Mouse (Mus musculus): ENCODE data around the gene Chst11. TPM values are rescaled to one million over a fixed set of nuclear protein-coding genes. Genes with fewer than 3 reads are reported as not detected.

The Chst11 gene
- polyA plus RNA-seq, 1 experiment, result 25.0 TPM

- Histone ChIP-seq H3K27ac (ENCODE audit: insufficient read depth, low read length) (0 out of 2 replicates have a peak overlapping the region, but pooled peaks have one; percentile 14), H3K4me3 (ENCODE audit: insufficient read depth, low read length) (no peak overlapping the region), H3K4me1 (ENCODE audit: control insufficient read depth, insufficient read depth, low read length) (no peaks in the 10 kb centered on the region)
- TF ChIP-seq POLR2A (IDR thresholded peaks at IDR 0.05; ENCODE audit: extremely low read depth, insufficient read depth, low read length) (no peak), CTCF (IDR thresholded peaks at IDR 0.05; ENCODE audit: extremely low read depth, insufficient read depth, low read length) (no peak)
These were observed 154.0 kb downstream of the Chst11 start for GRCm38 (mm10) chr10:83139276-83139675.

DNA sequence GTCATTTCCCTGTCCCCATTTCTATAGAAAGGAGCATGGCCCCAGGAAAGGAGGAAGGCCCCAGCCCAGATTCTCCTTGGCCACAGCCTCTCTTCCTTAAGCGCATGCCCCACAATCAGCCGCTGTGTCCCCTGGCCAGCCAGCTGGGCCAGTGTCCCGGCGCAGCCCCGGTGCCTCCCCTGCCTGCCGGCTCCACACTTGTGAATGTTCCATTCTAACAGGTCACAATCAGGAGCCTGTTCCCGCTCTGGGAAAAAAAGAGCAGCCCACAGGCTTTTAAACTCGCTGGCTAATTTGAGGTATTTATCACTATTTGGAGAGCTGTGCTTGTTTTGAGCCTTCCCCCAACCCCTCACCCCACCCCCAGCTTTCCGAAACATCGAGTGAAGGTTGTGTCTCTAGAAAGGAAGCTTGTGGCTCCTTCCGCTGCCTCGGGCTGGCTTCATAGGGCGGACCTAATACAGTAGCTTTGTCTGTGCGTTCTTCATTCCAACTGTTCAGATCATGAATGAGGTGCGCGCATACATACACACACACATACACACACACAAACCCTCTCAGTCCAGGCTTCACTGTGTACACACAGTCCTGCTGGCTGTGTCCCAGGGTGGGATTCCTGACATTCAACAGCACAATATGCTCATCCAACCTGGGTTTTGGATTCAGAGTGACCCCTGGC, 155.1 kb downstream of the Chst11 start:
- Histone ChIP-seq H3K4me1 (ENCODE audit: control insufficient read depth, insufficient read depth, low read length) (no peaks in the 10 kb centered on the region), H3K27ac (ENCODE audit: insufficient read depth, low read length) (peak overlapping the region; percentile 58)
- TF ChIP-seq POLR2A (IDR thresholded peaks at IDR 0.05; ENCODE audit: extremely low read depth, insufficient read depth, low read length) (no peak), CTCF (IDR thresholded peaks at IDR 0.05; ENCODE audit: extremely low read depth, insufficient read depth, low read length) (no peak)

DNA sequence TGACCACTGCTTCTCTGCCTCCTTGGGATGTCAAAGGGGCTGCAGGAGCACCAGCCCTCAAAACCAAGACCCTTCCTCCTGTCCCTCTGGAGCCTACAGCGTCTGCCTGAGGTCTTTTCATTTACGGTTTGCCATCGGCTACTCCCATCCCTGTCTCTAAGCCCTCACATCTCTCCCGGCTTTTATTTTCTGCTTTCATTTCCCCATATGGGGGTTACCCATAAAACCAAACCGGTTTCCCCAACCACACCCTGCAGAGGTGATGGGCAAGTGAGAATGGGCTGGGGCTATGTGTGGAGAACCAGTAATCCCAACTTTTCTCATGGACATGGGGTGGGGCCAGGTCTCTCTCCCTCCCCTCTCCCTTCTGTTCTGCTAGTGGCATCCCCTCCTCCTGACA, 156.1 kb downstream of the Chst11 start:
- no peak overlapping the region for H3K27ac ChIP-seq (ENCODE audit: insufficient read depth, low read length)
- TF ChIP-seq CTCF (IDR thresholded peaks at IDR 0.05; ENCODE audit: extremely low read depth, insufficient read depth, low read length), result no peak
- TF ChIP-seq POLR2A (IDR thresholded peaks at IDR 0.05; ENCODE audit: extremely low read depth, insufficient read depth, low read length), result no peak
- H3K4me1 ChIP-seq (ENCODE audit: control insufficient read depth, insufficient read depth, low read length), result no peaks in the 10 kb centered on the region
- H3K4me3 ChIP-seq (ENCODE audit: insufficient read depth, low read length), result no peak overlapping the region

More for the DNA sequence above, 155.1 kb downstream of the Chst11 start:
- H3K4me3 ChIP-seq (ENCODE audit: insufficient read depth, low read length), result no peak overlapping the region

- Histone ChIP-seq H3K4me3 (ENCODE audit: insufficient read depth, low read length) (no peak overlapping the region), H3K27ac (ENCODE audit: insufficient read depth, low read length) (no peak overlapping the region), H3K4me1 (ENCODE audit: control insufficient read depth, insufficient read depth, low read length) (no peaks in the 10 kb centered on the region)
- TF ChIP-seq CTCF (IDR thresholded peaks at IDR 0.05; ENCODE audit: extremely low read depth, insufficient read depth, low read length) (no peak), POLR2A (IDR thresholded peaks at IDR 0.05; ENCODE audit: extremely low read depth, insufficient read depth, low read length) (no peak)
These were observed 157.8 kb downstream of the Chst11 start for GRCm38 (mm10) chr10:83143049-83143448.

DNA sequence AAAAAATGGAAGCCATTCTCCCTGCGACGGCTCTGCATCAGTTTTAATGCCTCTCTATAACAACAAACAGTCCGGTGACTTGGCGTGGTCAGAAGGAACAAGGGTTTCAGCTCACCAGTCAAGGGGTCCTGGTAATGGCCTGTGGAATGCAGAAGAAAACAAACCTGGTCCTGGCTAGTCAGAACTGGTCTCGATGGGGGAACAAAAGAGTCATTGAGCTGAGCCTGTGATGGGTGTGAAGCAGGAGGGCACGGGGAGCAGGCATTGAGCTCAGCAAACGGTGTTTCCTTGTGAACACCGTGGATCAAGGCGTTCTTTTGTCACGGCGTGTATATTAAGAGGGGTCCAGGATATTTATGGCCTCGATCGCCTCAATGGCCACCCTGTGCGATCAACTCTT, 160.5 kb downstream of the Chst11 start:
- Histone ChIP-seq H3K27ac (ENCODE audit: insufficient read depth, low read length) (no peak overlapping the region), H3K4me3 (ENCODE audit: insufficient read depth, low read length) (no peak overlapping the region), H3K4me1 (ENCODE audit: control insufficient read depth, insufficient read depth, low read length) (peaks cover 3% of the 10 kb centered on the region; the same call in 1 of the 2 replicates)
- TF ChIP-seq CTCF (IDR thresholded peaks at IDR 0.05; ENCODE audit: extremely low read depth, insufficient read depth, low read length) (no peak), POLR2A (IDR thresholded peaks at IDR 0.05; ENCODE audit: extremely low read depth, insufficient read depth, low read length) (no peak)

DNA sequence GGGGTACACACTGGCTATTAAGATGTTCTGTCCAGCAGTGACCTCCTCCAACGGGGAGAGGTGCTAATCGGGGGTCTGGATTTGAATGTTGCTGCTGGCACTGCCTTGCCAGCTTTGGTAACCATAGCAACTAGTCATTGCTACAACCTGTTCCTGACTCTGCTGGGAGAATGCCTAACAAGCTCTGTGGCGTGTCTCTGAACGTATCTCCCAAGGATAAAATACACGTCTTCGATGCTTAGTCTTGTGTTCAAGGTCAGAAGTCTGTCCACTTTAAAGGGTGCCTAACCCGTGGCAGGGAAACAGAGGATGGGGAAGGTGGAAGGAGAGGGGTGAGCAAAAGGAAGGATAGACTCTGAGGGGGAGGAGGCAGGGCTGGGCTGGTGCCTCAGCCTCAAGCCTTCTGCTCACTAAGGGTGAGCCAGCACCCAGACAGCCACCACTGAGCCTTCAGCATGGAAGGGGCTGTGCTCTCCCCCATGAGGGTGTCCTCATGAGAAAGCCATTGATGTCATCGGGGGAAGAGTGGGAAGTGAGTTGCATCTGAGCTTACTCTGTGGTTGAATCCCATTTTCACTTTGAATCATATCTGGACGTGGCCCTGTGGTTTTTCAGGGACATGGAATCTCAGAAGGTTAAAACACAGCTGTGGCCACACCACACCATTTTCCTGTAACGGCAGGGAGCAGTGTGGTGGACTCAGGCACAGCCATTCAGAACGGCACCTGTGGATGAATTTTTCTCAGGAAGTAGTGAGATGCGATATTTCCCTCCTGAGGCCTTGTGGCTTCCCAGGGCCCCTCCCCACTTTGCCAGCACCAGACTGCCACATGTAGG, 164.3 kb downstream of the Chst11 start:
- H3K4me3 ChIP-seq (ENCODE audit: insufficient read depth, low read length), result no peak overlapping the region
- H3K27ac ChIP-seq (ENCODE audit: insufficient read depth, low read length), result no peak overlapping the region
- H3K4me1 ChIP-seq (ENCODE audit: control insufficient read depth, insufficient read depth, low read length), result peaks cover 3% of the 10 kb centered on the region; the same call in 1 of the 2 replicates
- TF ChIP-seq CTCF (IDR thresholded peaks at IDR 0.05; ENCODE audit: extremely low read depth, insufficient read depth, low read length) (no peak), POLR2A (IDR thresholded peaks at IDR 0.05; ENCODE audit: extremely low read depth, insufficient read depth, low read length) (no peak)

- Histone ChIP-seq H3K4me1 (ENCODE audit: control insufficient read depth, insufficient read depth, low read length) (peaks cover 3% of the 10 kb centered on the region; the same call in 1 of the 2 replicates), H3K4me3 (ENCODE audit: insufficient read depth, low read length) (no peak overlapping the region), H3K27ac (ENCODE audit: insufficient read depth, low read length) (no peak overlapping the region)
- TF ChIP-seq POLR2A (IDR thresholded peaks at IDR 0.05; ENCODE audit: extremely low read depth, insufficient read depth, low read length), result no peak
- no peak for TF ChIP-seq CTCF (IDR thresholded peaks at IDR 0.05; ENCODE audit: extremely low read depth, insufficient read depth, low read length)
These were observed 165.3 kb downstream of the Chst11 start for GRCm38 (mm10) chr10:83150587-83150986.

DNA sequence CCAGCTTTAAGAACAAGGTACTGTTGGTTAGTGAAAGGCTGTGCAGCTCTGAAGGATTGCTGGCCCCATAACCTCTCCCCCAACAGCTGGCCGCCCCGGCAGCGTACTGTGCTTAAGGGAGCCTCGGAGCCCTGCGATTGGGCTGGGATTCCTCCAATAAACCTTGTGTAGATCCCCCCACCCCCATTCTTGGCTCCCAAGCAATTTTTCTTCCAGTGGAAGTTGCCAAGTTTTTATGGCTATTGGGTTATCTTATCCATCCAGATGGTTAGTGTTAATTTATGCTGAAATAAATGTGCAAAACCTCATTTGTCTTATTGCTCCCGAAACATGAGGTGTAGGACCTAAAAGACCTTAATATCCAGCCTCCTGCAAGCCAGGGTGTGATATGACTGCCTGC, 166.1 kb downstream of the Chst11 start:
- Histone ChIP-seq H3K27ac (ENCODE audit: insufficient read depth, low read length) (no peak overlapping the region), H3K4me3 (ENCODE audit: insufficient read depth, low read length) (no peak overlapping the region), H3K4me1 (ENCODE audit: control insufficient read depth, insufficient read depth, low read length) (peaks cover 3% of the 10 kb centered on the region; the same call in 1 of the 2 replicates)
- TF ChIP-seq POLR2A (IDR thresholded peaks at IDR 0.05; ENCODE audit: extremely low read depth, insufficient read depth, low read length) (no peak), CTCF (IDR thresholded peaks at IDR 0.05; ENCODE audit: extremely low read depth, insufficient read depth, low read length) (no peak)

DNA sequence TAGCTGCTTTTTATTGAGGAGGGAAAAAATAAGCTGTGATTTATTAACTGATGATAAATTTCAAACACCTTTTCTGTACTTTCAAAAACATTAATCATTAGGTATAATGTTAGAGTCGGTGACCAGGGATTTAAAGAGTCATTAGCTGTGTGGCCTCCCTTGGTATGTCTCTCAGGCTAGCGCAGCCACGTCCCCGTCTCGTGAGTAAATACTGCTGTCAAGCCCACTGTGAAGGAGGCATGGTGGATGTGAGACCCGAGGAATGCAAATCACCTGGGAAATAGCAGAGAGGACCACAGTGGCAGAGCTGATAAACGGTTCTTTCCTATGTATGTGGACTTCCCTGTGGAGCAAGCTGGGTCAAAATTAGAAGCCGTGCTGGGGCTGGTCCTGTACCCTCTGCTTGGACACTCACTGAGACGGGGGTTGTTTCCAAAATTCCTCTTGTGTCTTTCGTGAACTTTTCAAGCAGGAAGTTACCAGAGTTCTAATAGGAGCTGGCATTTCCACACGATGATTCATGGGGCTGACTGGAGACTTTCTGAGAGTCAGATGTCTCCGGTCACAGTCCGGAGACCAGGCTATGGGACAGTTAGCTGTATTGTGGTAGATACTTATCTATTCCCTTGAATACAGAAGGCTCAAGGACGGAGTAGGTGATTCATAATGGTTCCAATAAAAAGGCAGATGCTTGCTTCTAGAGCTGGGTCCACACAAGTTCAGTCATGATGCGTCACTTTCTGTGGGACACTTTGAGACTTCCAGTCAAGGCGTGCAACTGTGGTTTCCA, 166.8 kb downstream of the Chst11 start:
- Histone ChIP-seq H3K4me1 (ENCODE audit: control insufficient read depth, insufficient read depth, low read length) (peaks cover 3% of the 10 kb centered on the region; the same call in 1 of the 2 replicates), H3K27ac (ENCODE audit: insufficient read depth, low read length) (no peak overlapping the region), H3K4me3 (ENCODE audit: insufficient read depth, low read length) (no peak overlapping the region)
- TF ChIP-seq CTCF (IDR thresholded peaks at IDR 0.05; ENCODE audit: extremely low read depth, insufficient read depth, low read length) (no peak), POLR2A (IDR thresholded peaks at IDR 0.05; ENCODE audit: extremely low read depth, insufficient read depth, low read length) (no peak)
